Mouse (Mus musculus) heart, embryonic 11.5 days (tissue): ENCODE data around the gene Fhad1. TPM values are rescaled to one million over a fixed set of nuclear protein-coding genes. Genes with fewer than 3 reads are reported as not detected.

Source experiments
- ATAC-seq: fragments of 200-750 bp; cut with Nextera tagmentation; replicated peaks from 2 replicates; pipeline ENCODE4 v1.8.0; 2017; ENCODE audit warnings: moderate library complexity; ENCODE audit not compliant: insufficient number of reproducible peaks, low FRiP score, low TSS enrichment
- H3K27ac ChIP-seq: fragments of 300-500 bp; sonication (generic); 2 replicates; pipeline ENCODE4 v1.5.1; 2014; ENCODE audit warnings: mild to moderate bottlenecking, low read depth, low read length
- H3K27me3 ChIP-seq: fragments of 300-500 bp; sonication (generic); 2 replicates; pipeline ENCODE4 v1.6.1; 2014; ENCODE audit warnings: mild to moderate bottlenecking, low read length, mixed read lengths; ENCODE audit not compliant: control insufficient read depth, insufficient read depth
- H3K36me3 ChIP-seq: fragments of 300-500 bp; sonication (generic); 2 replicates; pipeline ENCODE4 v1.6.1; 2014; ENCODE audit warnings: mild to moderate bottlenecking, low read length, moderate library complexity, mixed read lengths; ENCODE audit not compliant: control insufficient read depth, insufficient read depth
- H3K4me1 ChIP-seq: fragments of 300-500 bp; sonication (generic); 2 replicates; pipeline ENCODE4 v1.6.1; 2014; ENCODE audit warnings: low read length; ENCODE audit not compliant: control insufficient read depth, insufficient read depth
- H3K4me2 ChIP-seq: fragments of 300-500 bp; sonication (generic); 2 replicates; pipeline ENCODE4 v1.6.1; 2014; ENCODE audit warnings: mild to moderate bottlenecking, moderate library complexity
- H3K4me3 ChIP-seq: fragments of 300-500 bp; sonication (generic); 2 replicates; pipeline ENCODE4 v1.5.1; 2014; ENCODE audit warnings: low read depth, low read length
- H3K9ac ChIP-seq: fragments of 300-500 bp; sonication (generic); 2 replicates; pipeline ENCODE4 v1.6.1; 2014; ENCODE audit warnings: mild to moderate bottlenecking, low read depth, low read length, moderate library complexity
- H3K9me3 ChIP-seq: fragments of 300-500 bp; sonication (generic); replicated peaks from 2 replicates; pipeline ENCODE4 v1.6.1; 2016; ENCODE audit warnings: low read length; ENCODE audit not compliant: control insufficient read depth
- WGBS: fragments of 180-500 bp; shearing (Covaris S2); extraction: QIAGEN DNeasy Blood & Tissue Kit; methylation state at CpG from one replicate; pipeline ENCODE4 v1.1.7; 2014; ENCODE audit not compliant: insufficient replicate concordance; 5-methylcytosine and 5-hydroxymethylcytosine counted together
- polyA plus RNA-seq: library from polyadenylated mRNA; unstranded; fragments of >200 nt; fragmentation: Nextera tagmentation; extraction: Ambion mirVana; gene quantifications from 2 replicates; pipeline ENCODE4 v1.2.1, GENCODE M21; 2014

The Fhad1 gene
- polyA plus RNA-seq, 1 experiment from 2014 or later: 3.8 TPM

DNA sequence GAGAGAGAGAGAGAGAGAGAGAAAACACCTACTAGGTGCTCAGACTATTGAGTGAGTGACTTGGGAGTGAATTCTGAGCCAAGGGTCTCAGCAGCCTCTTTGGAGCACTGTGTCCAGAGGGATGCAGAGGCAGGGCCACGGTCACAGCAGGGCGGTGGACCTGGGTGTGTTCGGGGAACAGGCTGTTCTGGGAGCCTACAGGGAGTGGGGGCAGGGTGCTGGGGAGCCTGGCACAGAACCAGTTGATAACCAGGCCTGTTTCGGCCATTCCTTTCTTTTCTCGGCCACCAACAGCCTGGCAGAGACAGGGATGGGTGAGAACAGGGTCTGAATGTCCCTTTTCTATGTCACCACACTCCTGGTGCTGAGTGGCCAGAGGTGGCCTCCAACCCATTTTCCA lies 152.0 kb downstream of the Fhad1 start:
- Histone ChIP-seq H3K9me3 (no peaks in the 10 kb centered on the region), H3K4me3 (no peak overlapping the region), H3K27me3 (no peaks in the 10 kb centered on the region), H3K9ac (no peak overlapping the region), H3K4me1 (peaks cover 28% of the 10 kb centered on the region), H3K27ac (no peak overlapping the region; the same call in 1 of the 2 replicates), H3K36me3 (peaks cover 26% of the 10 kb centered on the region), H3K4me2 (no peak overlapping the region)
- no peak for ATAC-seq
- 78% methylated on average over 5 of the region's 5 CpGs for WGBS

DNA sequence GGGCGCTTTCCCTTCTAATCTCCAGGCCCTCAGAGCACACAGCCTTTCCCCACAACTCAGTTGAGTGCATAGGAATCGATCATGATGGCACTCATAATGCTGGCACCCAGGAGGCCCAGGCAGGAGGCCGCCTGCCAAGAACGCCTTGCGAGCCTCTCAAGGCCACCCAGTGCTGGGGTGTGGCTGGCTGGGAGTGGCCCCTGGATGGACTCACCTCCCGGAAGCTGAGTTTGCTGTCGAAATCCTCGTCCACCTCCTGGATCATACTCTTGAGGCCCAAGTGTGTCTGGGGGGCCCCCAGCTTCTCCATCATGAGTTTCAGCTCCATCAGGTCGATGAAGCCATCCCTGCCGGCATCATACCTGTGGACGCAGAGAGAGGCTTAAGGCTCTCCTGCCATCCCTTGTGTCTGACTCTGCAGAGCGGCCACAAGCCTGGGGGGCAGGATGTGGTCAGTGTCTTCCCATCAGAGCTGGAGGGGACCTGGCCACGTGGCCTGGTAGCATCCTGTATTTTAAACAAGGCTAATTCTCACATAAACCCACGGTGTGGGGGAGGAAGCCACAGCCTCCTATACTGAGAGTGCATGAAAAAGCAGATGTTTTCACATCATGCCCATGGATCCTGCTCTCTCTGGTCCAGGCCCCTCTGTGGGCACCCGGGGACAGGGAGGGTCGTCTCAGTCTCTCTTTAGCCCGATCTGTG lies 153.1 kb downstream of the Fhad1 start:
- H3K4me1 ChIP-seq: peaks cover 17% of the 10 kb centered on the region
- H3K9me3 ChIP-seq: no peaks in the 10 kb centered on the region
- no peak overlapping the region for H3K4me2 ChIP-seq
- 88% methylated on average over 17 of the region's 17 CpGs for WGBS
- ATAC-seq: no peak
- H3K9ac ChIP-seq: no peak overlapping the region
- H3K36me3 ChIP-seq: peaks cover 26% of the 10 kb centered on the region
- no peak overlapping the region for H3K27ac ChIP-seq
- H3K27me3 ChIP-seq: no peaks in the 10 kb centered on the region
- no peak overlapping the region for H3K4me3 ChIP-seq

DNA sequence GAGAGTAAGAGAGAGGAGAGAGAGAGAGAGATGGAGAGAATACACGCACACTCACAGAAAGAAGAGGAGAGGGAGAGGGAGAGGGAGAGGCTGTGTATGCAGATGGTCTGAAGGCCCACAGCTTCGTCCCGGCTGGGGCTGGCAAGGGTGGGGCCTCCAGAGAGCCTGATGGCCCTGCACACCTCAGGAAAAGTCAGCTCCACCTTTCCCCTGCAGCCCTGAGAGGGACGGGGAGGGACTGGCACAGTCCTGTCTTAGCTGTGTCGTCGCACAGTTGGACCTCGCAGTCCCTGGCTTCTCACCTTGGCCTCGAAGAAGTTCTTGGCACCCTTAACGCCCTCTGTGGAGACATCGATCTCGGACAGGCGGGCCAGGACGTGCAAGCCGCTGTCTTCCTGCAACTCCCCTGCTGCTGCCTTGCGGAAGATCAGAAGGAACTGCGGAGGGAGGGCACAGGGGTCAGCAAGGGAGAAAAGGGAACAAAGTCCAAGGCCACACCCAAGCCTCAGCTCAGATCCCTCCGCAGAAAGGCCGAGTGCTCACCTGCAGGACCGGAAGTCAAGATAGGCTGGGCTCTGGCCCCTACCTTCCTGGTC lies 154.5 kb downstream of the Fhad1 start:
- Histone ChIP-seq H3K4me3 (no peak overlapping the region), H3K27ac (no peak overlapping the region), H3K27me3 (no peaks in the 10 kb centered on the region), H3K9ac (peak overlapping the region; percentile 43; the same call in 1 of the 2 replicates), H3K4me2 (no peak overlapping the region), H3K4me1 (peaks cover 9% of the 10 kb centered on the region; the same call in 1 of the 2 replicates), H3K9me3 (no peaks in the 10 kb centered on the region), H3K36me3 (peaks cover 26% of the 10 kb centered on the region)
- ATAC-seq: no peak
- WGBS: 70% methylated on average over 19 of the region's 19 CpGs

DNA sequence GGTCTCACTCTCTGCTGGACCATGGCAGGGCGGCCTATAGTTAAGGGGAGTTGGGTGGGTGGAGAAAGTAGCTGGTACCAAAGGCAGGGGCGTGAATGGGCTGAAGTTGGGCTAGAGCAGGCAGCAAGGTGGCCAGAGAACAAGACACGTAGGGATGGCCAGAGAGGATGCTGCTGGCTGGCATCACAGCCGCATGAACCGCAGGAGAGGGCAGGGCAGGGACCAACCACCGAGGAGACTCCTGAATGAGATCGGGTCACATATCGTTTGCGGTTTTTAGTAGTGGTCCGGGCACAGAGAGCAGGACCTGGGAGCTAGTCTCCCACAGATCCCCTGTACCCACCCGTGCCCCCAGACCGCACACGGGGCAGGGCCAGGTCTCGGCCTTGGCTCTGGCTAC lies 155.5 kb downstream of the Fhad1 start:
- Histone ChIP-seq H3K27me3 (no peaks in the 10 kb centered on the region), H3K4me1 (peaks cover 9% of the 10 kb centered on the region; the same call in 1 of the 2 replicates), H3K4me3 (no peak overlapping the region), H3K27ac (no peak overlapping the region), H3K9ac (no peak overlapping the region), H3K4me2 (no peak overlapping the region), H3K36me3 (peaks cover 21% of the 10 kb centered on the region), H3K9me3 (no peaks in the 10 kb centered on the region)
- no peak for ATAC-seq
- WGBS: 90% methylated on average over 14 of the region's 14 CpGs

DNA sequence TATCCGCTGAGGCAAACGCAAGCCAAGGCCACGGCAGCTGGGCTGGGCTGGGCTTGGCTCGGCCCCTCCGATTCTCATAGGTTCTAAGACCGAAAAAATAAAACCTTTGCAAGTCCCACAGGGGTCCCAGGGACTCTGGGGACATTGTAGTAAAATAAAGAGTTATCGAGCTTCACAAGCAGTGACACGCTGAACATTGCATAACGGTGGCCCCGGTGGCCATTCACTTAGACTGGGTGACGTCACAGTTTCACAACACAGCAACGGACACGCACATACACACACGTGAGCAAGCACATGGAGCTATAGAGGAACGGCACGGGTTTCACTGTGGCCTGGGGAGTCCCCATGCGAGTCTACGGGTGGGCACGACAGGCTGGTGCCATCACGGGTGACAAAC lies 156.4 kb downstream of the Fhad1 start:
- 90% methylated on average over 20 of the region's 20 CpGs for WGBS
- no peak for ATAC-seq
- Histone ChIP-seq H3K9ac (no peak overlapping the region), H3K27me3 (no peaks in the 10 kb centered on the region), H3K9me3 (no peaks in the 10 kb centered on the region), H3K27ac (no peak overlapping the region), H3K4me3 (no peak overlapping the region), H3K36me3 (peaks cover 20% of the 10 kb centered on the region), H3K4me2 (no peak overlapping the region), H3K4me1 (0 out of 2 replicates have a peak, but pooled peaks cover 4% of the 10 kb centered on the region)

DNA sequence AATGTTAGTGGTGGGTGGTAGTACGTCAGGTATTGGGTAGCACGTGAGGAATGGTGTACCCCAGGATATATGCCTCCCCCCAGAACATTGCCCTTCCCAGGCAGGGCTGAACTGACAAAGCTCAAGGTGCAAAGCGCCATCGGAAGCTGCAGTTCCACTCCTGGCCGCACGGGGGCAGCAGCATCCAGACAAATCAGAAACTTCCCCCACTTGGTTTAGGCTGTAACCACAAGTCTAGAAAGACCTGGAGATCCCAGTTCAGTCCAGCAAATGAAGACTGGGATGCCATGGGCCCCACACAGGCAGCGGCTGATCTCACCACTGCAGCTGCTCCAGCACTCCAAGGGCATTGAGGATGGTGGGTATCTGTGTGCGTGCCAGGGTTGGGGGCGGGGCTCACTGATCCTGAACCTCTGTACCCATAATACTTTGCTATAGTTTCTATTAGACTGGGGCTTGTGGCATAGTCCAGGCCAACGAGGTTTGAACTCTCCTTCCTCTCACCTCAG lies 157.4 kb downstream of the Fhad1 start:
- Histone ChIP-seq H3K27ac (0 out of 2 replicates have a peak overlapping the region, but pooled peaks have one; percentile 29), H3K4me3 (no peak overlapping the region), H3K36me3 (peaks cover 18% of the 10 kb centered on the region), H3K4me2 (no peak overlapping the region), H3K27me3 (no peaks in the 10 kb centered on the region), H3K9ac (no peak overlapping the region), H3K9me3 (no peaks in the 10 kb centered on the region), H3K4me1 (no peaks in the 10 kb centered on the region)
- ATAC-seq: peak; percentile 36
- 19% methylated on average over 10 of the region's 10 CpGs for WGBS

DNA sequence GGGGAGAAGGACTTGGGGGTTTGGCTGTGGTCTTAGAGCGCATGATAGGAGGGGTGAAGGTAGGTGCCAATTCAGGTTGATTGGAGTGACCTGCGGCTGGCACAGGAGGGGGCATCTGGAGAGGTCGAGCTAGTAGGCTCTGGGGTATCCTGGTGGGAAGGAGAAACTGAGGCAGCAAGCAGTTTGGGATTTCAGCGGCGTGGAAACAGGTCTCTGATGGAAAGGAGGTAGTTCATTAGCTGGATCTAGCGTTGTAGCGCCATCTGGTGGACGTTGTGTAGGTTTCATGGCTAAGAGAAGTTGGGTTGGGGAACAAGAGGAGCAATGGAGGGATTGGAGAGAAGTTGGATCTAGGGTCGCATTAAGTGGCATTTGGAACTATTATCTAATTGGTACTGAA lies 161.4 kb downstream of the Fhad1 start:
- H3K27me3 ChIP-seq: no peaks in the 10 kb centered on the region
- no peak for ATAC-seq
- no peak overlapping the region for H3K4me3 ChIP-seq
- WGBS: 79% methylated on average over 9 of the region's 9 CpGs
- no peaks in the 10 kb centered on the region; the same call in 1 of the 2 replicates for H3K36me3 ChIP-seq
- no peaks in the 10 kb centered on the region for H3K9me3 ChIP-seq
- H3K9ac ChIP-seq: no peak overlapping the region
- no peak overlapping the region for H3K4me2 ChIP-seq
- H3K4me1 ChIP-seq: no peaks in the 10 kb centered on the region
- H3K27ac ChIP-seq: no peak overlapping the region

DNA sequence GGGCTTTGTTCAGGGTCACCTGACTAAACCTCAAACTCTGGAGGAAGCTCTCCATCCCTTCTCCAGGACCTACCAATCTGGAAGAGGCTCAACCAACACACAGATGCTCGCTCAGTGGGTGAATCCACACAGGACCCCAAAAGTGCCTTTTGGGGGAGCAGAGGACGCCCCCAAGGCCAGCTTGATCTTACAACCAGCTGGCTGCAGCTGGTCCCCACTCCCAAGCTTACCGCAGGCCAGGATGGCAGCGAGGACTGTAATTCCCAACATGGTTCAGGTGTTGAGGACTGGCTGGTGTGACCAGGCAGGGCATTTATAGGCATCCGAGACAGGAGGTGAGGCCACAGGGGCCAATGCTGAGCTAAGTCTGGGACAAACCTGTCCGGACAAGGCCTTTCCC lies 168.9 kb downstream of the Fhad1 start, which contains the start of gene Ctrc:
Ctrc (minus strand) TSS at position 361 of the 400 bp plus-strand sequence.
- 75% methylated on average over 6 of the region's 6 CpGs for WGBS
- no peaks in the 10 kb centered on the region for H3K27me3 ChIP-seq
- no peak for ATAC-seq

More for the DNA sequence above, 168.9 kb downstream of the Fhad1 start, which contains the start of gene Ctrc:
- H3K9ac ChIP-seq: no peak within 1 kb of the TSS
- no peak within 1 kb of the TSS for H3K27ac ChIP-seq
- H3K4me1 ChIP-seq: no peaks in the 10 kb centered on the region
- H3K36me3 ChIP-seq: no peaks in the 10 kb centered on the region
- no peak within 1 kb of the TSS for H3K4me2 ChIP-seq
- H3K4me3 ChIP-seq: no peak within 1 kb of the TSS
- no peaks in the 10 kb centered on the region for H3K9me3 ChIP-seq
